In genomic region chr17:12672285-12672790, GRCm38 (mm10) we compare ENCODE assay signal across 26 mouse cellular contexts. TPM values are rescaled to one million over a fixed set of nuclear protein-coding genes. Genes with fewer than 3 reads are reported as not detected.
DNase-seq lines count a peak whose midpoint lies in the region; ATAC-seq lines count a peak whose summit lies in the region.
"Had no signal": no experiment of that assay in that cellular context is flagged by ENCODE, and none has a peak within 500 bp of the region (broad histone marks: within the 10 kb centered on the region; RNA-seq: fewer than 3 reads in every experiment).

No protein-coding gene starts in this region.

- no peak overlapping the region for H3K4me3 ChIP-seq in neural tube, embryonic 15.5 days (replicated peaks)
- H3K4me3 ChIP-seq in embryonic facial prominence, embryonic 13.5 days: no peak overlapping the region
- no peak overlapping the region for H3K4me3 ChIP-seq in limb, embryonic 11.5 days (ENCODE audit: low read depth, low read length)
- H3K4me3 ChIP-seq: forebrain, embryonic 15.5 days; hindbrain, embryonic 15.5 days; intestine, embryonic 15.5 days; liver, embryonic 13.5 days; midbrain, embryonic 15.5 days; neural tube, embryonic 13.5 days had no signal

- no peak overlapping the region for H3K9ac ChIP-seq in neural tube, embryonic 15.5 days (replicated peaks)
- H3K9ac ChIP-seq in embryonic facial prominence, embryonic 13.5 days: no peak overlapping the region
- H3K9ac ChIP-seq in limb, embryonic 11.5 days (ENCODE audit: low read length): no peak overlapping the region
- H3K9ac ChIP-seq: forebrain, embryonic 15.5 days; hindbrain, embryonic 15.5 days; intestine, embryonic 15.5 days; liver, embryonic 13.5 days; midbrain, embryonic 15.5 days; neural tube, embryonic 13.5 days had no signal

- no peak for ATAC-seq in neural tube, embryonic 15.5 days (ENCODE audit: low FRiP score)
- peak; percentile 48; the same call in 1 of the 2 replicates for ATAC-seq in embryonic facial prominence, embryonic 13.5 days (ENCODE audit: insufficient number of reproducible peaks, insufficient read depth, low FRiP score, low TSS enrichment, low read depth)
- peak; percentile 53; the same call in 1 of the 2 replicates for ATAC-seq in limb, embryonic 11.5 days (ENCODE audit: insufficient number of reproducible peaks, low FRiP score, low TSS enrichment, low read depth)
- ATAC-seq: forebrain, embryonic 15.5 days; intestine, embryonic 15.5 days; midbrain, embryonic 15.5 days had no signal

- 80% methylated on average over 7 of the region's 7 CpGs for WGBS in neural tube, embryonic 15.5 days
- 32% methylated on average over 7 of the region's 7 CpGs for WGBS in embryonic facial prominence, embryonic 13.5 days
- whole genome bisulfite sequencing in limb, embryonic 11.5 days: 28% methylated on average over 7 of the region's 7 CpGs

- H3K27me3 ChIP-seq in neural tube, embryonic 15.5 days (replicated peaks): no peaks in the 10 kb centered on the region
- no peaks in the 10 kb centered on the region for H3K27me3 ChIP-seq in embryonic facial prominence, embryonic 13.5 days
- H3K27me3 ChIP-seq in limb, embryonic 11.5 days (ENCODE audit: control insufficient read depth, insufficient read depth, low read length): no peaks in the 10 kb centered on the region
- H3K27me3 ChIP-seq: CH12.LX; forebrain, embryonic 15.5 days; hindbrain, embryonic 15.5 days; intestine, embryonic 15.5 days; liver, embryonic 13.5 days; midbrain, embryonic 15.5 days; neural tube, embryonic 13.5 days had no signal

- no peak overlapping the region for H3K4me2 ChIP-seq in neural tube, embryonic 15.5 days
- no peak overlapping the region for H3K4me2 ChIP-seq in embryonic facial prominence, embryonic 13.5 days
- H3K4me2 ChIP-seq in limb, embryonic 11.5 days (ENCODE audit: low read depth, severe bottlenecking): no peak overlapping the region
- H3K4me2 ChIP-seq: forebrain, embryonic 15.5 days; hindbrain, embryonic 15.5 days; intestine, embryonic 15.5 days; liver, embryonic 13.5 days; midbrain, embryonic 15.5 days; neural tube, embryonic 13.5 days had no signal

- H3K9me3 ChIP-seq in neural tube, embryonic 15.5 days (replicated peaks): no peaks in the 10 kb centered on the region
- H3K9me3 ChIP-seq in embryonic facial prominence, embryonic 13.5 days: no peaks in the 10 kb centered on the region
- H3K9me3 ChIP-seq in limb, embryonic 11.5 days (ENCODE audit: control insufficient read depth, low read length): no peaks in the 10 kb centered on the region
- H3K9me3 ChIP-seq: forebrain, embryonic 15.5 days; G1E; hindbrain, embryonic 15.5 days; intestine, embryonic 15.5 days; liver, embryonic 13.5 days; midbrain, embryonic 15.5 days; neural tube, embryonic 13.5 days had no signal

- peaks cover 10% of the 10 kb centered on the region for H3K4me1 ChIP-seq in neural tube, embryonic 15.5 days
- peaks cover 12% of the 10 kb centered on the region for H3K4me1 ChIP-seq in embryonic facial prominence, embryonic 13.5 days
- 0 out of 2 replicates have a peak, but pooled peaks cover 4% of the 10 kb centered on the region for H3K4me1 ChIP-seq in limb, embryonic 11.5 days (ENCODE audit: control insufficient read depth, insufficient read depth, low read length)
- H3K4me1 ChIP-seq: forebrain, embryonic 15.5 days; hindbrain, embryonic 15.5 days; midbrain, embryonic 15.5 days had no signal

- DNase-seq in neural tube, embryonic 10.5 days (ENCODE audit: extremely low spot score, low spot score): peak; percentile 36
- DNase-seq in limb, embryonic 11.5 days (ENCODE audit: low spot score): peak; percentile 61
- DNase-seq in urinary bladder, adult 2 months (ENCODE audit: low spot score): no peak
- DNase-seq in kidney, adult 11 months: no peak
- DNase-seq in lung, postnatal 36 days: no peak
- DNase-seq: adrenal gland, adult 8-10 months; B cell, adult 2 months; cerebellum, adult 18-20 months; cerebellum, postnatal 14 days; gastrocnemius, postnatal 36 days; heart, postnatal 36 days; kidney, postnatal 25 days; liver, embryonic 13.5 days; lung, adult 2 months; right cerebral cortex, postnatal 4 days; thymus, adult 18-20 months; thymus, postnatal 4 days had no signal

- H3K27ac ChIP-seq in neural tube, embryonic 15.5 days (replicated peaks): no peak overlapping the region
- no peak overlapping the region for H3K27ac ChIP-seq in embryonic facial prominence, embryonic 13.5 days
- H3K27ac ChIP-seq in limb, embryonic 11.5 days (replicated peaks; ENCODE audit: low read depth, low read length): peak overlapping the region; percentile 68
- H3K27ac ChIP-seq: forebrain, embryonic 15.5 days; hindbrain, embryonic 15.5 days; intestine, embryonic 15.5 days; liver, embryonic 13.5 days; midbrain, embryonic 15.5 days; neural tube, embryonic 13.5 days had no signal

- no peaks in the 10 kb centered on the region for H3K36me3 ChIP-seq in neural tube, embryonic 15.5 days
- H3K36me3 ChIP-seq in embryonic facial prominence, embryonic 13.5 days: no peaks in the 10 kb centered on the region
- H3K36me3 ChIP-seq in limb, embryonic 11.5 days (ENCODE audit: control insufficient read depth, insufficient read depth, low read length): no peaks in the 10 kb centered on the region
- H3K36me3 ChIP-seq: forebrain, embryonic 15.5 days; G1E; hindbrain, embryonic 15.5 days; intestine, embryonic 15.5 days; liver, embryonic 13.5 days; midbrain, embryonic 15.5 days; neural tube, embryonic 13.5 days had no signal

RNA-seq across cellular contexts. Expression of gene Slc22a1, which starts 3.3 kb away (rescaled TPM):
- polyA plus RNA-seq in neural tube, embryonic 15.5 days (2015; fragmentation: Nextera tagmentation; extraction: Ambion mirVana): not detected in 2 replicates
- 0.58 TPM in 1 of 2 replicates, not detected in the other for polyA plus RNA-seq in embryonic facial prominence, embryonic 13.5 days (2015; fragmentation: Nextera tagmentation; extraction: Ambion mirVana)
- polyA plus RNA-seq in limb, embryonic 11.5 days (2014; fragmentation: Nextera tagmentation; extraction: Ambion mirVana): not detected in 2 replicates
- 3.5 and 4.5 TPM in 2 replicates for polyA plus RNA-seq in urinary bladder, adult 2 months (2012; rRNA removed)
- polyA plus RNA-seq: forebrain, embryonic 15.5 days; hindbrain, embryonic 15.5 days; liver, embryonic 13.5 days; midbrain, embryonic 15.5 days; neural tube, embryonic 13.5 days had no signal

Comparison
In these comparisons a context has a peak if more than half of its experiments do, and no peak if none do; other contexts are left out.
1. DNase-seq: peak in neural tube, embryonic 10.5 days (single experiment) and limb, embryonic 11.5 days (single experiment); none in urinary bladder, adult 2 months (single experiment), kidney, adult 11 months (single experiment) and lung, postnatal 36 days (single experiment).